Mouse (Mus musculus) ES-E14 (cell line): Measurements from ENCODE around the gene Pafah1b3.

ENCODE experiments used
- ZC3H11A ChIP-seq: IDR thresholded peaks from 2 replicates; pipeline ENCODE4 v1.6.1; 2012; ENCODE audit warnings: low read depth, mild to moderate bottlenecking, inconsistent platforms, low read length, borderline replicate concordance
- ZNF384 ChIP-seq: IDR thresholded peaks from 2 replicates; pipeline ENCODE4 v1.6.1; 2012; ENCODE audit warnings: low read depth, low read length, inconsistent platforms

- TF ChIP-seq ZNF384 (peak; percentile 36; the same call in 1 of the 2 replicates), ZC3H11A (no peak)
These were observed 28.1 kb downstream of the Pafah1b3 start for GRCm38 (mm10) chr7:25269545-25270271.
